Mouse (Mus musculus) erythroblast, adult 5-6 weeks (primary cell): ENCODE results near the gene Park7. TPM values are rescaled to one million over a fixed set of nuclear protein-coding genes. Genes with fewer than 3 reads are reported as not detected.
"Not testable (repeated sequence)": the region's sequence is repeated elsewhere in the genome, so short reads cannot be mapped to it uniquely, and the experiment has no call there.

Source experiments
- ATAC-seq: replicated peaks from 2 replicates; pipeline ENCODE4 v1.8.0; 2016; ENCODE audit warnings: moderate number of reproducible peaks, mild to moderate bottlenecking, moderate TSS enrichment, inconsistent platforms; ENCODE audit not compliant: poor library complexity, low FRiP score, severe bottlenecking
- total RNA-seq, 2 experiments: library from RNA; stranded (forward) in 1 of 2; stranded (reverse) in 1 of 2; fragments of 150-400 nt in 1 of 2; fragments of 200-764, 138-1000 nt in 1 of 2; gene quantifications; 2 replicates each; pipeline versions ENCODE4 v1.2.3 to v1.2.4; 2015 to 2017; ENCODE audit warnings: low replicate concordance in 2 of 2

Park7 gene
- total RNA-seq, 2 experiments from 2014 or later = 54.8 to 63.8 TPM

- ATAC-seq = no peak
Measured at GRCm38 (mm10) chr4:150882632-150883031, 31.6 kb downstream of the Park7 start.

- ATAC-seq = no peak
Measured at GRCm38 (mm10) chr4:150880364-150880763, 33.9 kb downstream of the Park7 start.

GRCm38 (mm10) chr4:150879631-150880030, 34.6 kb downstream of the Park7 start:
- no peak for ATAC-seq

- ATAC-seq = no peak
Measured at GRCm38 (mm10) chr4:150875393-150875792, 38.8 kb downstream of the Park7 start.

- ATAC-seq = not testable (repeated sequence)
Measured at GRCm38 (mm10) chr4:150874416-150874815, 39.8 kb downstream of the Park7 start.

GRCm38 (mm10) chr4:150872681-150873080, 41.6 kb downstream of the Park7 start:
- no peak for ATAC-seq

- no peak for ATAC-seq
Measured at GRCm38 (mm10) chr4:150872139-150872651, 42.0 kb downstream of the Park7 start.

- no peak for ATAC-seq
Measured at GRCm38 (mm10) chr4:150871392-150872138, 42.7 kb downstream of the Park7 start.

GRCm38 (mm10) chr4:150870963-150871391, 43.3 kb downstream of the Park7 start:
- ATAC-seq = no peak

- ATAC-seq = no peak
Measured at GRCm38 (mm10) chr4:150869276-150870197, 44.7 kb downstream of the Park7 start.

- no peak for ATAC-seq
Measured at GRCm38 (mm10) chr4:150868859-150869258, 45.4 kb downstream of the Park7 start.

GRCm38 (mm10) chr4:150868161-150868560, 46.1 kb downstream of the Park7 start:
- ATAC-seq = no peak

- ATAC-seq = no peak
Measured at GRCm38 (mm10) chr4:150866494-150866893, 47.7 kb downstream of the Park7 start.

GRCm38 (mm10) chr4:150866069-150866468, 48.2 kb downstream of the Park7 start:
- ATAC-seq = no peak

GRCm38 (mm10) chr4:150865371-150865770, 48.9 kb downstream of the Park7 start:
- no peak for ATAC-seq

- no peak for ATAC-seq
Measured at GRCm38 (mm10) chr4:150862626-150863375, 51.4 kb downstream of the Park7 start.

- no peak for ATAC-seq
Measured at GRCm38 (mm10) chr4:150861161-150861560, 53.1 kb downstream of the Park7 start.

- ATAC-seq = no peak
Measured at GRCm38 (mm10) chr4:150860526-150860925, 53.7 kb downstream of the Park7 start.

GRCm38 (mm10) chr4:150855346-150855745, 58.9 kb downstream of the Park7 start:
- ATAC-seq = no peak

GRCm38 (mm10) chr4:150854839-150855246, 59.4 kb downstream of the Park7 start:
- no peak; the same call in 1 of the 2 replicates for ATAC-seq
